Mouse (Mus musculus): ENCODE measurements at regions not wholly inside any gene's neighbourhood (a gene's known extent, or its start where the extent isn't known, plus 50 kb on each side); places are given as distances from the start of the nearest gene placed in this dataset.

- TF ChIP-seq CTCF (conservative IDR thresholded peaks at IDR 0.05; ENCODE audit: insufficient read depth, insufficient read length, low read depth, low read length): no peak
- no peak for TF ChIP-seq POLR2A (IDR thresholded peaks at IDR 0.05; ENCODE audit: low read depth, low read length)
Observed at GRCm38 (mm10) chr15:5554526-5554925, 310.5 kb upstream of the Ptger4 start.

Measured in kidney, adult 2 months (tissue).